Mouse (Mus musculus): ENCODE data around the gene Lrmda. TPM values are rescaled to one million over a fixed set of nuclear protein-coding genes. Genes with fewer than 3 reads are reported as not detected.

The Lrmda gene
- total and polyA plus RNA-seq, 3 experiments: 0.43 to 1.1 (median 1.0) TPM

DNA sequence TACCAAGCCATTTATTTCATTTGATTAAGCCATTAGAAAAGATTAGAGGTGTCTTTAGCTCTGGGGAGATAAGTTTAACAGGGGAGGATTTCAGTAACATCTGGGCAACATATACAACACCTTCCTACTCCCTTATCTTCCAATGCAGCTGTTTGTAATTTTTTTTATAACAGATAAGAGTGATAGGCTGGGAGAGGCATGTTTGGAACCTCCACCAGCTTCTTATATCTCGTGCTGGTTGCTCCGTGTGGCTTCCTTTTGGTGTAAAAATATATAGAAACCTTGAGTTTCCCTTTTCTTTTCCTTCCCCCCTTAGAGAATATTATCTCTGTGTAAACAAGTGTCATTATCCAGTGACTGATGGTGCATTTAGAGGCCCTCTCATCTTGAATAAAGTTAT lies 206.7 kb downstream of the Lrmda start:
- Histone ChIP-seq H3K36me3 (ENCODE audit: control insufficient read depth, insufficient read depth, low read length) (no peaks in the 10 kb centered on the region), H3K4me1 (ENCODE audit: control insufficient read depth, insufficient read depth, low read length) (no peaks in the 10 kb centered on the region), H3K79me2 (replicated peaks; ENCODE audit: control insufficient read depth, insufficient read depth, low read length) (no peaks in the 10 kb centered on the region), H3K4me3 (no peak overlapping the region), H3K27me3 (ENCODE audit: control insufficient read depth, insufficient read depth, low read length) (no peaks in the 10 kb centered on the region), H3K9ac (ENCODE audit: low read depth, low read length) (no peak overlapping the region), H3K27ac (no peak overlapping the region)
- no peak for TF ChIP-seq POLR2A (IDR thresholded peaks at IDR 0.05; ENCODE audit: insufficient read depth, low read depth, low read length)
- no peak for TF ChIP-seq CTCF (IDR thresholded peaks at IDR 0.05)
- no peak for TF ChIP-seq EP300 (IDR thresholded peaks at IDR 0.05; ENCODE audit: insufficient read depth, low read depth, low read length)
- intact Hi-C loops (cut with DNase I): no loop called here
- WGBS: 33% methylated on average over 2 of the region's 2 CpGs
- DNase-seq: no peak

DNA sequence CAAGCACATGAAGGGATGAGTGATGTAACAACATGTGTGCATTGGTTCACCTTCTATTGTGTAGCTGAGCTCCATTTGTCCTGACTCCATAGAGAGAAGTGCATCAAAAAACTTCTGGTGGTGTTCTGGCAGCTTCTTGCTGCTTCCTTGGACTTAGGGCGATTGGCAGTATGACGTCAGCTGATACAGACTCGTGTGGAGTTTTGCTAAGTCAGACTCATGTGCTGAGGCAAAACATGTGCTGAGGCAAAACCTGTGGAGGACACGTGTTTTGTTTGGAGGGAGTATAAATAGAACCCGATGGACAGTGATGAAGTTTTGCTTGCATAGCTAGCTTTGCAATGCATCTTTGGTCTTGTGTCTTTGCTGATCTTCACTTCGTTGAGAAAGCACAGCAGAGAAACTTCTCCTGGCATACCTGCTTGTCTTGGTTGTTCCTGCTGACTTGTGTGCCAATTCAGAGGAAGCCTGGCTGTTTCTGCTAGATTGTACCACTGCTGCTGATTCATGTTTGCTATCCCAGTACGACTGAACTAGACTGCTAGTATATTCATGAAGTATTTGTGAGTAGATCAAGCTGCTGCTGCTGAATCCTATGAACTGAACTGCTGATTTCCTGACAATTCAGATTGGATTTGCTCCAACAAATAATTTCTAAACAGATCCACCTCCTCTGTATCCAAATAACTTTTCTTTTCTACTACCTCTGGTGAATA lies 208.9 kb downstream of the Lrmda start:
- Histone ChIP-seq H3K79me2 (replicated peaks; ENCODE audit: control insufficient read depth, insufficient read depth, low read length) (no peaks in the 10 kb centered on the region), H3K4me1 (ENCODE audit: control insufficient read depth, insufficient read depth, low read length) (no peaks in the 10 kb centered on the region), H3K27ac (no peak overlapping the region), H3K36me3 (ENCODE audit: control insufficient read depth, insufficient read depth, low read length) (no peaks in the 10 kb centered on the region), H3K4me3 (no peak overlapping the region), H3K9ac (ENCODE audit: low read depth, low read length) (no peak overlapping the region), H3K27me3 (ENCODE audit: control insufficient read depth, insufficient read depth, low read length) (no peaks in the 10 kb centered on the region)
- WGBS: 69% methylated on average over 7 of the region's 7 CpGs
- TF ChIP-seq EP300 (IDR thresholded peaks at IDR 0.05; ENCODE audit: insufficient read depth, low read depth, low read length) (no peak), POLR2A (IDR thresholded peaks at IDR 0.05; ENCODE audit: insufficient read depth, low read depth, low read length) (no peak), CTCF (IDR thresholded peaks at IDR 0.05) (no peak)
- intact Hi-C loops (cut with DNase I): no loop called here
- DNase-seq: no peak

DNA sequence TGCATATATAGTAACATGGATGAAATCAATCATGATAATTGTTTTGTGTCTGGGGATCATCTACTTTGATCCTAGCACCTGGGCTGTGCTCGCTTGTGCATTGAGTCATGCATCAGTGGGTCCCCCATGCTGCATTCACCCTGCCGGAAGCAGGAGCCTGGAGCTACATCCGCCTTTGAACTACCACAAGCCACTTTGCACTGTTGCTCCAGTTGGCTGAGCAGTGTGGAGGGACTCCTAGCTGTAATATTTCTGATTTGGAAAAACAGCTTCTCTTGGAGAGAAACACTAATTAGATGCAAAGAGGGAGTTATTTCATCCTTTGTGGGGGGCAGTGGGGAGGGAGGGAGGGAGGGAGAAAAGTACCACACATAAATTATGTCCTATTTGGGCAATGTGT lies 220.8 kb downstream of the Lrmda start:
- Histone ChIP-seq H3K79me2 (replicated peaks; ENCODE audit: control insufficient read depth, insufficient read depth, low read length) (no peaks in the 10 kb centered on the region), H3K27ac (no peak overlapping the region), H3K9ac (ENCODE audit: low read depth, low read length) (no peak overlapping the region), H3K4me3 (no peak overlapping the region), H3K4me1 (ENCODE audit: control insufficient read depth, insufficient read depth, low read length) (no peaks in the 10 kb centered on the region), H3K27me3 (ENCODE audit: control insufficient read depth, insufficient read depth, low read length) (no peaks in the 10 kb centered on the region), H3K36me3 (ENCODE audit: control insufficient read depth, insufficient read depth, low read length) (no peaks in the 10 kb centered on the region)
- no peak for TF ChIP-seq POLR2A (IDR thresholded peaks at IDR 0.05; ENCODE audit: insufficient read depth, low read depth, low read length)
- TF ChIP-seq EP300 (IDR thresholded peaks at IDR 0.05; ENCODE audit: insufficient read depth, low read depth, low read length): no peak
- no peak for DNase-seq
- WGBS: 91% methylated on average over 3 of the region's 3 CpGs
- intact Hi-C loops (cut with DNase I): no loop called here

DNA sequence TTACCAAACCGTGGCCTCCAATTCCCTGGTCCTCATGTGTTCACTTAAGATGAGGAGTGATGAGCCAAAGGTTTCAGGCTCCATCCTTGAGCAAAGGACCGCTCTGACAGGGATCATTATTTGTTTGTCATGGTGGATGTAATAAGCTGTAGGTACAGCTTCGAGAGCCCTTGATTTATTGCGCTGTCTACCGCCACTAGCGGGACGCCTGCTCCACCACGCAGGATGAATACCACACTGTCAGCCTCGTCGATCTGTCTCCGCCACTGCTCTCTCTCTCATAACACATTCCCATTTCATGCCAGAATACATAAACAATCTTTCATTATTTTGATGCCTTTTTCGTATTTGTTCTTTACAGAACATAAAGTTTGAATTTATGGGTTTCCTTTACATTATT lies 235.9 kb downstream of the Lrmda start:
- 94% methylated on average over 12 of the region's 12 CpGs for WGBS
- TF ChIP-seq POLR2A (IDR thresholded peaks at IDR 0.05; ENCODE audit: insufficient read depth, low read depth, low read length): no peak
- TF ChIP-seq EP300 (IDR thresholded peaks at IDR 0.05; ENCODE audit: insufficient read depth, low read depth, low read length): no peak
- TF ChIP-seq CTCF (IDR thresholded peaks at IDR 0.05): no peak

DNA sequence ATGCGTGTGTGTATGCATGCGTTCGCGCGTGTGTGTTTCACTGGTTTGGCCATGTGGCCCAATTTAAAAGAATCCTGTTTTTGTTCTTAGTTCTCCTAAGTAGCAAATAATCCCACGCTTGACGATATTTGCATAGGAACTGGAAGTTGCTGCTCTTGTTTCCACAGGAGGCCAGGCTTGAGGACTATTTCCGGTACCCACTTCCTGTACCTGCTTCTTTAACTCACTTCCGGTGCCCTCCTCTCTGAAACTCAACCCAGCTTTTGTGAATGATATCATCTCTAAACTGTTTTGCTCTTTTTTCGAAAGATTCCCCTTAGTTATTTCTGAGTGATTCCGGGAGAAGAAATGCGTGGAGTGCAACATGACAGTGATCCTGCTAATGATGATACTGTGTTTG lies 236.8 kb downstream of the Lrmda start:
- H3K79me2 ChIP-seq (replicated peaks; ENCODE audit: control insufficient read depth, insufficient read depth, low read length): no peaks in the 10 kb centered on the region
- no peak overlapping the region for H3K27ac ChIP-seq
- H3K27me3 ChIP-seq (ENCODE audit: control insufficient read depth, insufficient read depth, low read length): no peaks in the 10 kb centered on the region
- H3K4me1 ChIP-seq (ENCODE audit: control insufficient read depth, insufficient read depth, low read length): no peaks in the 10 kb centered on the region
- intact Hi-C loops (cut with DNase I): no loop called here
- no peak overlapping the region for H3K9ac ChIP-seq (ENCODE audit: low read depth, low read length)
- TF ChIP-seq CTCF (IDR thresholded peaks at IDR 0.05) (no peak), EP300 (IDR thresholded peaks at IDR 0.05; ENCODE audit: insufficient read depth, low read depth, low read length) (no peak), POLR2A (IDR thresholded peaks at IDR 0.05; ENCODE audit: insufficient read depth, low read depth, low read length) (no peak)
- H3K36me3 ChIP-seq (ENCODE audit: control insufficient read depth, insufficient read depth, low read length): no peaks in the 10 kb centered on the region
- 77% methylated on average over 12 of the region's 12 CpGs for WGBS
- no peak for DNase-seq
- no peak overlapping the region for H3K4me3 ChIP-seq

More for the DNA sequence above, 235.9 kb downstream of the Lrmda start:
- Histone ChIP-seq H3K4me3 (no peak overlapping the region), H3K27ac (no peak overlapping the region), H3K27me3 (ENCODE audit: control insufficient read depth, insufficient read depth, low read length) (no peaks in the 10 kb centered on the region), H3K9ac (ENCODE audit: low read depth, low read length) (no peak overlapping the region), H3K4me1 (ENCODE audit: control insufficient read depth, insufficient read depth, low read length) (no peaks in the 10 kb centered on the region), H3K36me3 (ENCODE audit: control insufficient read depth, insufficient read depth, low read length) (no peaks in the 10 kb centered on the region), H3K79me2 (replicated peaks; ENCODE audit: control insufficient read depth, insufficient read depth, low read length) (no peaks in the 10 kb centered on the region)
- intact Hi-C loops (cut with DNase I): no loop called here
- no peak for DNase-seq

DNA sequence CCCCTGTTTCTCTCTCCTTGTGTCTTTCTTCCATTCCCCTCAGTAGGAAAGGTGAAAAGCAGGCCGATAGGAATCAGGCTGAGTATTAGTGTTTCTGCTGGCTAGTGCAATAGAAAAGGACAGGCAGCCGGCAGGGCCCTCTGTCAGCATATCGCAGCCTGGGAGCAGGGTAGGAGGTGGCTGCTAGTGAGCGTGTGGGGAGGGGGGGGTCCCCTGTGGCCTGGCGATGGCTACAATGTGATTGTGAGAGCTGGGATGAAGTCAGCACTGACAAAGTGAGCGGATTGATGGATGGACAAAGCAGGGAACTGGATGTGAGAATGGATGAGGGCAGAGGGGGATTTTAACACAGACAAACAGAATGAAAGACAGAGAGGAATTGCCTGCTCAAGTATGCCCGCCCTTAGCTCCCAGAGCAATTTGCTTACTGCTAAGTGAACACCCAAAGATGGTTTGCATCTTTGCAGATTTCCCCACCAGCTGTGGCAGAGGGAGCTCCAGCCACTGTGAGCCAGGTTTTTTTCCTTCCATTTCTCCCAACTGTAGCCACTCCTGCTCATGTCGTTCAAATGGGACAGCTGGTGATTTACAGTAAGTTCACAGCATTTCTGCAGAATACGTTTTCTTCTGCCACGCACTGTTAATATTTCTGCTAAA lies 240.0 kb downstream of the Lrmda start:
- H3K79me2 ChIP-seq (replicated peaks; ENCODE audit: control insufficient read depth, insufficient read depth, low read length): no peaks in the 10 kb centered on the region
- intact Hi-C loops (cut with DNase I): no loop called here
- TF ChIP-seq EP300 (IDR thresholded peaks at IDR 0.05; ENCODE audit: insufficient read depth, low read depth, low read length) (no peak), CTCF (IDR thresholded peaks at IDR 0.05) (no peak), POLR2A (IDR thresholded peaks at IDR 0.05; ENCODE audit: insufficient read depth, low read depth, low read length) (no peak)
- DNase-seq: peak in 1 of 2 experiments; percentile 17
- no peaks in the 10 kb centered on the region for H3K4me1 ChIP-seq (ENCODE audit: control insufficient read depth, insufficient read depth, low read length)
- H3K27ac ChIP-seq: no peak overlapping the region
- H3K4me3 ChIP-seq: no peak overlapping the region
- H3K9ac ChIP-seq (ENCODE audit: low read depth, low read length): no peak overlapping the region
- 46% methylated on average over 10 of the region's 10 CpGs for WGBS
- no peaks in the 10 kb centered on the region for H3K36me3 ChIP-seq (ENCODE audit: control insufficient read depth, insufficient read depth, low read length)
- H3K27me3 ChIP-seq (ENCODE audit: control insufficient read depth, insufficient read depth, low read length): no peaks in the 10 kb centered on the region

Measured in heart, adult 2 months (tissue).